Mouse (Mus musculus) Patski (cell line): Measurements from ENCODE around the gene Hnrnpr. TPM values are rescaled to one million over a fixed set of nuclear protein-coding genes. Genes with fewer than 3 reads are reported as not detected.
A peak's percentile ranks its signal among the peaks of the same experiment; 100 is the strongest.

Experiments used
- ATAC-seq: fragments of 100-300 bp; one replicate; pipeline ENCODE4 v1.8.0; 2021
- CTCF ChIA-PET: fragments of 350-600 bp; sonication (Branson Sonifier 250); formaldehyde crosslinking; loops from one replicate; lab custom pipeline; 2022; ENCODE audit warnings: inconsistent platforms; lab: Charles Lee
- POLR2A ChIA-PET: fragments of 350-600 bp; sonication (Branson Sonifier 250); formaldehyde crosslinking; loops from one replicate; lab custom pipeline; 2022; ENCODE audit warnings: antibody characterized with exemption, inconsistent platforms; lab: Charles Lee
- DNase-seq: peaks from one replicate; pipeline ENCODE4 v3.0.0-alpha.2; 2011; ENCODE audit warnings: low read depth, low spot score
- H3K27me3 ChIP-seq: fragments of 371-371 bp; one replicate; pipeline ENCODE4 v1.5.1; 2021
- CTCF ChIP-seq: fragments of 100-300 bp; IDR thresholded peaks from one replicate; pipeline ENCODE4 v1.5.1; 2021
- in situ Hi-C: fragments of 300-500 bp; cut with MboI; formaldehyde crosslinking; loops from 3 replicates; pipeline ENCODE4 v1.11.1; 2018; ENCODE audit warnings: low pct_unique_long_range_greater_than_20kb, mixed read lengths
- polyA plus RNA-seq: library from polyadenylated mRNA; unstranded; gene quantifications from one replicate; pipeline ENCODE4 v1.2.3, GENCODE M21; 2021

The Hnrnpr gene
- polyA plus RNA-seq, 1 experiment from 2014 or later, result 70.2 TPM

GRCm38 (mm10) chr4:136335065-136335464 lies 24.3 kb downstream of the Hnrnpr start:
- DNase-seq, result no peak
- ATAC-seq, result no peak
- ChIA-PET CTCF (interaction anchor here (2.5 kb wide), 1 partner anchor 10 kb away, joined by 10 read pairs; no protein-coding TSS in a partner anchor), POLR2A (no interaction called here)
- in situ Hi-C loops, result no loop called here
- TF ChIP-seq CTCF, result no peak
- no peaks in the 10 kb centered on the region for H3K27me3 ChIP-seq

GRCm38 (mm10) chr4:136337129-136337528 lies 26.4 kb downstream of the Hnrnpr start:
- CTCF ChIA-PET, result interaction anchor here (1.8 to 2.0 kb wide), 2 partner anchors 19 to 51 kb away, joined by 3 to 6 read pairs; no protein-coding TSS in a partner anchor

GRCm38 (mm10) chr4:136349616-136350015 lies 38.9 kb downstream of the Hnrnpr start:
- H3K27me3 ChIP-seq, result no peaks in the 10 kb centered on the region
- CTCF ChIA-PET, result no interaction called here
- in situ Hi-C loops, result no loop called here
- no peak for TF ChIP-seq CTCF
- ATAC-seq (no peak), DNase-seq (no peak)
- POLR2A ChIA-PET, result interaction anchor here (0.6 kb wide), 1 partner anchor 351 kb away, joined by 3 read pairs; no protein-coding TSS in a partner anchor

More at GRCm38 (mm10) chr4:136337129-136337528, 26.4 kb downstream of the Hnrnpr start:
- ATAC-seq, result no peak
- no peak for DNase-seq
- no peaks in the 10 kb centered on the region for H3K27me3 ChIP-seq
- TF ChIP-seq CTCF, result no peak
- in situ Hi-C loops, result no loop called here
- POLR2A ChIA-PET, result no interaction called here

- DNase-seq (no peak), ATAC-seq (no peak)
- ChIA-PET CTCF (interaction anchor here (1.0 to 1.5 kb wide), 2 partner anchors 33 to 96 kb away, joined by 3 to 4 read pairs; no protein-coding TSS in a partner anchor), POLR2A (no interaction called here)
- no peaks in the 10 kb centered on the region for H3K27me3 ChIP-seq
- TF ChIP-seq CTCF, result no peak
- in situ Hi-C loops, result no loop called here
These were observed 46.3 kb downstream of the Hnrnpr start for GRCm38 (mm10) chr4:136357026-136357425.

GRCm38 (mm10) chr4:136357429-136357828 lies 46.7 kb downstream of the Hnrnpr start:
- in situ Hi-C loops, result no loop called here
- no peak for TF ChIP-seq CTCF
- ATAC-seq (no peak), DNase-seq (no peak)
- ChIA-PET CTCF (interaction anchor here (1.5 kb wide), 1 partner anchor 33 kb away, joined by 4 read pairs; no protein-coding TSS in a partner anchor), POLR2A (no interaction called here)
- H3K27me3 ChIP-seq, result no peaks in the 10 kb centered on the region

- DNase-seq (no peak), ATAC-seq (no peak)
- H3K27me3 ChIP-seq, result no peaks in the 10 kb centered on the region
- ChIA-PET CTCF (interaction anchor here (1.0 to 1.3 kb wide), 2 partner anchors 13 to 108 kb away, joined by 3 to 5 read pairs; no protein-coding TSS in a partner anchor), POLR2A (no interaction called here)
- no peak for TF ChIP-seq CTCF
- in situ Hi-C loops, result loop anchor here (10.0 kb wide), 1 partner anchor 257 kb away; the partner anchor contains the start of gene Lactbl1
These were observed 57.1 kb downstream of the Hnrnpr start for GRCm38 (mm10) chr4:136367856-136368255.

- CTCF ChIA-PET, result no interaction called here
- peak; percentile 49 for TF ChIP-seq CTCF
- DNase-seq (no peak), ATAC-seq (no peak)
- in situ Hi-C loops, result loop anchor here (10.0 kb wide), 1 partner anchor 255 kb away; the partner anchor contains the start of gene Lactbl1
- POLR2A ChIA-PET, result no interaction called here
- no peaks in the 10 kb centered on the region for H3K27me3 ChIP-seq
These were observed 59.0 kb downstream of the Hnrnpr start for GRCm38 (mm10) chr4:136369727-136370126.

- ChIA-PET CTCF (interaction anchor here (1.0 kb wide), 1 partner anchor 57 kb away, joined by 3 read pairs; no protein-coding TSS in a partner anchor), POLR2A (no interaction called here)
- in situ Hi-C loops, result no loop called here
- DNase-seq (no peak), ATAC-seq (no peak)
- TF ChIP-seq CTCF, result no peak
- H3K27me3 ChIP-seq, result no peaks in the 10 kb centered on the region
These were observed 62.9 kb downstream of the Hnrnpr start for GRCm38 (mm10) chr4:136373494-136374181.

GRCm38 (mm10) chr4:136377001-136377400 lies 66.3 kb downstream of the Hnrnpr start:
- DNase-seq (peak; percentile 75), ATAC-seq (peak; percentile 35)
- no peaks in the 10 kb centered on the region for H3K27me3 ChIP-seq
- in situ Hi-C loops, result loop anchor here (5.0 kb wide), 1 partner anchor 140 kb away; no protein-coding TSS in a partner anchor
- POLR2A ChIA-PET, result interaction anchor here (0.8 to 1.1 kb wide), 2 partner anchors 25 to 91 kb away, joined by 3 read pairs; no protein-coding TSS in a partner anchor
- CTCF ChIA-PET, result no interaction called here
- TF ChIP-seq CTCF, result no peak

- ChIA-PET POLR2A (no interaction called here), CTCF (no interaction called here)
- ATAC-seq, result no peak
- TF ChIP-seq CTCF, result no peak
- H3K27me3 ChIP-seq, result no peaks in the 10 kb centered on the region
- DNase-seq, result no peak
- in situ Hi-C loops, result no loop called here
These were observed 72.3 kb downstream of the Hnrnpr start for GRCm38 (mm10) chr4:136383052-136383451.

GRCm38 (mm10) chr4:136383839-136384238 lies 73.1 kb downstream of the Hnrnpr start:
- no peak for TF ChIP-seq CTCF
- POLR2A ChIA-PET, result no interaction called here
- DNase-seq (no peak), ATAC-seq (no peak)
- H3K27me3 ChIP-seq, result no peaks in the 10 kb centered on the region
- in situ Hi-C loops, result no loop called here
- CTCF ChIA-PET, result no interaction called here
